Mouse (Mus musculus) brain, adult 2 months (tissue): ENCODE results near the gene Zfp367.
A peak's percentile ranks its signal among the peaks of the same experiment; 100 is the strongest.

ENCODE experiments used
- DNase-seq: peaks from one replicate; pipeline ENCODE4 v3.0.0; 2011; ENCODE audit warnings: low read depth, low spot score

Zfp367 gene

DNA sequence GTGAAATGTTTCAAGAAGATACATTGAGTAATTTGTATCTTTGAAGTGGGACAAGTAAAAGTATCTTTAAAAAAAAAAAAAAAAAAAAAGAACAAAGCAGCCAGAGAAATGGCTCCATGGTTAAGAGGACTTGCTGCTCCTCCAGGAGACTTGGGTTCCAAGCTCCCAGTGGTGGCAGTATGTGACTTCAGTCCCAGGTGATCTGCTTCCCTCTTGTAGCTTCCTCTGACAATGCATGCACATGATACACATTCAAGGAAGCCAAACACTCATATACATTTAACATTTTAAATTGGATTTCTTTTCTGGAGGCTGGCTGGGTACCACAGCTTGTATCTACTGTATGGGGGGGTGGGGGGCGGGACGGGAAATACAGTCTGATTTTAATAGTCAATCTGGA is 1.6 kb upstream of the Zfp367 start:
- DNase-seq, result no peak

DNA sequence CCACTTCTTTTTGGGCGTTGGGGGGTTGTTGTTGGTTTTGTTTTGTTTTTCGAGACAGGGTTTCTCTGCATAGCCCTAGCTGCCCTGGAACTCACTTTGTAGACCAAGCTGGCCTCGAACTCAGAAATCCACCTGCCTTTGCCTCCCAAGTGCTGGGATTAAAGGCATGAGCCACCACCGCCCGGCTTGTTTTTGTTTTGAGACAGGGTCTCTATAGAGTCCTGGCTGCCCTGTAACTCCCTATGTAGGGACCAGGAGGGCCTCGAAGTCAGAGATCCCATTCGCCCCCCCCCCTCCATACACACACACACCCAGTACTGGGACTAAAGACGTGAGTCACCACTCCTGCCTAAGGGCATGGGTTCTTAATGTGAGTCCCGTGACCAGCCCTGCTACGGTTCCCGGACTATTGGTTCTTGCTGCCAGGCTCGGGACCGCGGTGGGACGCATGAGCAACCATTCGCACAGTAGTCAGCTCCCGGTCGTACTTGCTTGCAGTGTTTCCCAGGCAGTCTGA is 807 bp upstream of the Zfp367 start:
- DNase-seq, result peak; percentile 37

DNA sequence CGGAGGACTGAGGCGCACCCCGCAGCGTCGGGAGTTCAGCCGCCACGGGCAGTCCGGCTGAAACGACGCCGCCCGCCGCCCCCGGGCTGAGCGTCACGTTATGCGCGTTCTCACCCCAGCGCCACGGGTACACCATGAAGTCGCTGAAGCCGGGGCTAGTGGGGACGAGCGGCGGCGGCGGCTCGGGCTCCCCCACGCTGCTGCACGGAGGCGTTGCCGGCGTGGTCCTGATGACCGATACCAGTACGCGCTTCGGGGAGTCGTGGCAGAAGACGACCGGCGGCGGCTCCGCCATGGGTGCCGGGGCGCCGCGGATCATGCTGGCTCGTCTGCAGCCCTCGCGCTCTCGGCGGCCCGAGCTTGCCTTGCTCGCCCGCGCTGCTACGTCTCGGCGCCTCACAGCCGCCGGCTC is 325 bp downstream of the Zfp367 start:
- DNase-seq, result peak; percentile 28

DNA sequence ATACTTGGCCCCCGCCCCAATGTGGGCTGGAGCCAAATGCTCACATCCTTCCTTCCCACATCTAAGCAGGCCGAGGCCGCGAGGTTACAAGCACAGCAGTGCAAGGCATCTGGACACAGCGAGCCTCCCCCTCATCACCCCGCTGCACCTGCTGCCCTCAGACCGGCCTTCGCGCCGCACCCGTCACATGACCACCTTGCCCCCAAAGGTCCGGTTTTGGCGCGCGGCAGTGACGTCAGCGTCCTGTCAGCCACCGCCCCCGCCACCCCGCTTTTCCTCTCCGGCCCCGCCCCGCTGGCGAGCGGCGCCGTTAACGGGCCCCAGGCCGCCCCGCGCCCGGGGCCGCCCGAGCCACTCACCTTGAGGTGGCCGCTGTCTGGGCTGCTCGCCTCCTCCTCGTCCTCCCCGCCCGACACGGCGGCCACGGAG is 747 bp downstream of the Zfp367 start:
- peak; percentile 86 for DNase-seq

DNA sequence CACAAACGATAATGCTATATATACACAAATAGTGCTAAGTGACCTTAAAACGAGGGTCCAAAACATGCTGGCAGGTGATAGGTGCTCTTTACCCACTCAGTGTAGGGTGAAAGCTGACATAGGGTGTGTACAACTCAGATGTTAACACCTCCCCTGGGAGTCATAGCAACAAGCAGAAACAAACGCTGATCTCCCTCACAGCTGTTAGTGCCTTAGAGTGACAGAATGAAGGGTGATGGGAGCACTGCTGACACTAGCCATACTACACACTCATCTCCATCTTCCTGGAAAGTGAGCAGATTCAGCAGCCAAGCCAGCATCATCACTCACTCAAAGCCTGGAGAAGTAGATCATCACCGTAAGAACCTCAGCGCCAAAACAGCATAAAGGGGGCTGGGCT is 2.9 kb downstream of the Zfp367 start:
- DNase-seq, result no peak

DNA sequence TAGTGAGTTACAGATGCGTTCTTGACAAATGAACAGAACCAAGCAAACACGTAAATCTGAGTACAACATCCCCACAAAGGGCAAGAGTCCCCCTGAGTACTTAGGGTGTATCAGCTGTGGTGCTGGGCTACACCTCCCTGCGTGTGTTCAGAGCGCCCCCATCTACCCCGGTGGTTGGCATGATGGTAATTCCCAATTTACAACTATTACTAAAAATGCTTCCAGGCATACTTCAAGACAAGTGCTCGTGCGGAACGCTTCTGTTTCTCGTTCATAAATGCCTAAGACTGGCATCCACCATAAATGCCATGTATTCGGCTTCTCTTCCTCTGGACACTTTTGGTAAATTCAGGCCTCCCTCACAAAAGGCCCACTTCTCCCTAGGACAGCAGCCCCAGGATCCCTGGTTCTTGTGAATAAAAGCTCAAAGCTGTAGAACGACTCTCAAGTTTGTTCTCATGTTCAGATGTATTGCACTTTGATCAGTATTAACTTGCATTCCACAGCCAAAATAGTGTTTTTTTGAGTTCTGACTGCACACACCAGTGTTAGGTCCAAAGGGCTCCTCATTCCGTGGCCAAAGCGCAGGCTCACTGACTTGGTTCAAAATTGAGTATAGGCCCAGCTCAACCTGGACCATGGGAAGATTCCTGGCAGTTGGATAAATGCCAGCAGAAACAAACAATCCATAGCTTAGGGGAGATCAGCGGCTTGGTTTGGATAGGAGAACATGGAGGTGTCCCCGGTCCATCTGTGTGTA is 23.2 kb downstream of the Zfp367 start:
- DNase-seq, result peak; percentile 55

DNA sequence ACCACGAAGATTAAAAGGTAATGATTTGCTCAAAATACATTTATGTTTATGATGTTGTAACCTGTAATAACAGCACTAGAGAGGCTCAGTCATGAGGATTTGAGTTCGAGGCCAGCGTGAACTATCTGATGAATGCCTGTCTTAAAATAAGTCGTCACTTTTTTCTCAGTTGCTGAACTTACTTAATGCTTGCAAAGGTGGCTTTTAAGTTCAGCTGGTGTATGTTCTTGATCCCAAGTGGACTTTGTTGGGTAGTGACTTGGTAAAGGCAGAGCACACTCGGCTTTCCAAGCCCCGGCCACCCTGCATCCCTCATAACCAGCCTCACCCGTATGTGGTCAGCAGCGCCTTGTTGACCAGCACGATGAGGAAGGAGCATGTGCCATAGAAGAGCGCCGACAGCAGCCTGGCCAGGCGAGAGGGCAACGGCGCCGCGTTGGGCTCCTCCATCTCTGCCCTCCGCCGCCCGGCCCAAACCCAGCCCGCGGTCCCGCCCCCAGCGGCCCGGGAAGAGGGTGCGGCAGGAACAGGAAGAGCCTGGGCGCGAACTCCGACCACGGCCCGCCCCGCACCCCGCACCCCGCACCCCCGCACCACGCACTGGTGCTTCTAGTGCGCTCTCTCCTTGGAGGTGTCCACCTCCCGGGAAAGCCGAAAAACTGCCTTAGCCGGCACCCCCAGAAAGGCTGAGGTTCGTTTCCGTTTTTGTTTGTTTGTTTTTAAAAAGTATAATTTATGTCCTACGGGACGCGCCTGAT is 24.0 kb downstream of the Zfp367 start, which contains the start of gene Slc35d2:
Gene Slc35d2, minus strand, starts transcription at position 511 of the 758 bp plus-strand sequence.
- no peak for DNase-seq

DNA sequence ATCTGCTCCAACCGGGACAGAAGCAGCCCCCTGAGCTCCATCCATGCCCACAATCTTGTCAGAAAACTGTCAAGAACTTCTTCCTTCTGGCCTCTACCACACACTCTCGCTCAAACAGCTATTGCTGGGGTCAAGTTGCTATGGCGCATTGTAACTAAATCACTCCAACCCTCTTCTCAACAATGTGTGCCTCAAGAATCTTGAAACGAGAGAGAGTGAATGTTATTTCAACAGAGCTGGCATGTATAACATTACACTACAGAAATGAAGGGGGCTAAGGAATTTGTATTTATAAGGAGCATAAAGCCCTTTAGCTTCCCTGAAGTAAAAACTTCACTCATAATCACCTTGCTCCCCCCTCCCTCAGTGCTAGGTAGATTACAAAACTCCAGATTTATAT is 26.7 kb downstream of the Zfp367 start:
- no peak for DNase-seq

DNA sequence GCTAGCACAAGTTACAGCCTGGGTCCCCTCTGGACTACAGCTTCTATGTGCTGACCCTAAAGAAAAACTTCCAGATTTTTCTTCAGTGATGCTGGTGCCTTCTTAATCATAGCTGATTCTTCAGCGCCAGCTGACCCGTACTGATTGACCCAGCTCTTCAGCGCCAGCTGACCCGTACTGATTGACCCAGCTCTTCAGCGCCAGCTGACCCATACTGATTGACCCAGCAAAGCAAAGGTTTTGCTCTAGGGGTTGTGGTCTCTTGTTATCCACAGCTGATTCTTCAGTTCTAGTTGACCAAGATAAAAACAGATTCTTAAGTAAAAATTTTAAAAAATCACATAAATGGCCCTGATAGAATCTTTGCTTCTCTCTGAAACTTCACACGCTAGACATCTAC is 28.1 kb downstream of the Zfp367 start:
- no peak for DNase-seq

DNA sequence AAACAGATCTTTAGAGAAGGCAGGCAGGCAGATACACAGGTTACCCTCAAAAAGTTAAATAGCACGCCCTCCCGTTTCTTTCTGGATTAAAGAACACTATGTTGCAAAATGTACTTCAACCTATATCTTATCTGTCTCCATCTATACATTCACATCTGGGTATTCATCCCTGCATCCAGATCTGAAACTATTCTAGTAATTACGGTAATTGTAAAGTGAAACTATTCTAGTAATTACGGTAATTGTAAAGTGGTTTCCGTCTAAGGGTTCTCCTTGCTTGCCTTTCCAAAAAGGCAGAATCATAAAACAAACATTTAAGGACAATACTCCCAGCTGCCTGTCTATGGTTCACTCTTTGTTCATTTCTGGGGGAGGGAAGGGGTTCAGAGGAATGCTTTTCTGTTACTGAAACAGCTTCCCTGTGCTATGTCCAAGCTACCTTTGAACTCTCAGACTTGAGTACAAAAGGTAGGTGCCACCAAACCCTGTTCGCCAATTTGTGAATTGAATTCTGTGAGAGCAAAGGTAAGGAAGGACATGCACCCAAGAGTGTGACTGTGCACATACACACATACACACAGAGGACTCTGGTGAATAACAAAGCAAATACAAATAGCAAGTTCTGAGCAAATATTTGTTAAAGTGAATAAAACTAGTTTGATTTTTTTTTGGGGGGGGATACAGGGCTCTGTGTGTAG is 29.4 kb downstream of the Zfp367 start:
- DNase-seq, result no peak

DNA sequence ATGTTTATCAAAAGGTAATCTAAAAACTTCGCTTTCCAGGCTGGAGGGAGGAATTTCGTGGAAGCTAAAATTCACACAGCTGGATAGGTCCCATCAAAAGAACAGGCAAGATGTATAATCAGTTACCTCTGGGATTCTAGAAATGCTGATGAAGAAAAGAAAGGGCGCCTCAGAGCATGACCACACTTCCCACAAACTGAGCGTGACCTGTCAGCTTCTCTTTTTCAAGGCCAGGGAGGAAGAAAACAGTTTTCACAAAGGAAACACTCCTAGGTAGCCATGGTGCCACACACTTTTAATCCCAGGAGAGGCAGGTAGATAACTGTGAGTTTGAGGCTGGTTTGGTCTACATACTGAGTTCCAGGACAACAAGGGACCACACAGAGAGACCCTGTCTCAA is 32.2 kb downstream of the Zfp367 start:
- DNase-seq, result no peak

DNA sequence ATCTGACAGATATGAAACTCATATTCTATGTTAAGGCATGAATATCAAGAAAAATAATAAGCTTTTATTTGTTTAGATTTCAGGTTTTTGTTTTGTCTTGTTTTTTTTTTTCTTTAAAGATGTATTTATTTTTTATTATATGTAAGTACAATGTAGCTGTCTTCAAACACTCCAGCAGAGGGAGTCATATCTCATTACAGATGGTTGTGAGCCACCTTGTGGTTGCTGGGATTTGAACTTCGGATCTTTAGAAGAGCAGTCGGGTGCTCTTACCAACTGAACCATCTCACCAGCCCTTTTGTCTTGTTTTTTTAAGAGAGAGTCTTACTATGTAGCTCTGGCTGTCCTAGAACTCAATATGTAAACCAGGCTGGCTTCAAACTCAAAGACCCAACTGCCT is 35.6 kb downstream of the Zfp367 start:
- no peak for DNase-seq

DNA sequence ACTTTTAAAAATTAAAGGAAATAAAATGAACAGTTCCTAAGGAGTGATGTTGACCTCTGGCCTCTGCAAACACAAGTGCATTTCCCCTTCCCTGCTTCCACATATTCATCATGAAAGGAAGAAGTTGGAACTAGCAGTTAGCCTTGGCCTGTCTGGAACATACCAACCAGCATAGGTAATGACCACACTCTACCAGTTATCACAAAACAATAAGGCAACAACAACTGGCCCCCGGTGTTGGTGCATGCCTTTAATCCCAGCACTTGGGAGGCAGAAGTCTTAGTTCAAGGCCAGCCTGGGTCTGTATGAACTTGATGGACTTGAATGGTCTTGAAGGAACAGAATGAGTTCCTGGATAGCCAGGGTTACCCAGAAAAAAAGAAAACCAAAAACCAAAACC is 42.6 kb downstream of the Zfp367 start:
- DNase-seq, result no peak

DNA sequence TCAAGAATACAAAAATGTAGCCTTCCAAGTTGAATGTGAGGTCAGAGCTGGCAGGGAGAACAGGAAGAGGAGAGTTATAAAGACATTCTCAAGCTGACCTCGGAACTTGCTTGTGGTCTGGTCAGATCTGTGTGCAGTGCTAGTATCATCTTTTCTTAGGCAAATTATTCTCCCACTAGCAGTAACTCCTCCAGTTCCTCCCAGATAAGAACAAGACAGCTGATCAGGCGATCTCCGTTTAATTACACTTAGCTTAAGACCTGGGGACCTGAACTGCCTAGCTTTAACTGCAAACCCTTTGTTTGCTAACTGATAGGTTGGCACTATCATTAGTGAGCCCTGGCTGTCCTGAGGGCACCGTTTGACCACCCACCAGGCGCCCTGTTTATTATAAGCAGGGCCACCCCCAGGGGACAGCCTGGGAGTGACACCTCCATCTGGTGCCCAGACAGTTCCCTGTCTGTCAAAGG is 44.6 kb downstream of the Zfp367 start:
- DNase-seq, result peak; percentile 6

DNA sequence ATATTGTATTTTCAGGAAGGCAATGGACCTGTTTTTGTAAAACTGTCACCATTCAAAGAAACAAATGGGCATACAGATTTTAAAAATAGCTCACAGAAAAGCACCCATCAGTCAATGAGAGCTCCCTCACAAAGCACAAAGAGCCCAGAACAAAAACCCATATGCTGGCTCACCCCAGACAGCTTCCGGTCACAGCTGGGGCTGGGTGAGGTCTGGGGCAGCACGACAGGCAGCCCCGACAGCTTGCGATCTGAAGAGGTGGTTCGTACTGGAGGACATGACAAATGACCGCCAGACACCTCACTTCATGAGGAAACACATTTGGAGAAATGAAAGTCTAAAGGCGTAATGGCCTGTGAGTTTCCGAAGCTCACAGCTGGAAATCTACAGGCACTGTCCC is 45.5 kb downstream of the Zfp367 start:
- DNase-seq, result no peak

DNA sequence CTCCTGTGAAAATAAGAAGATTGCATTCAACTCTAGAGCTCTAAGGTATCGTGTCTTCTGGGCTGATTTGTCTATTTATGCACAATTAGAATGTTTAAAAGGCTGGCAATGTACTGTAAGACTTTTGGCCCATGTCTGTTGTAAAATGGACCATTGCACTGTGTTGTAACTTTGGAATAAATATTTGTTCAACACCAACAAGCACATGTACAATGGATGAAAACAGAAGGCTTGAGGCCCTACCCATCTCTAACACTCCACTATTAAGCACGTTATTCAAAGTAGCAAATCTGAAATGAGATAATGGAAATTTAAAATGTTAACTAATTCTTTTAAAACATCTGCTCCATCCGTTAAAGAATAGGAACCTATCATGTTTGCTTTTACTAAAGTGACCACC is 45.9 kb downstream of the Zfp367 start:
- DNase-seq, result no peak

DNA sequence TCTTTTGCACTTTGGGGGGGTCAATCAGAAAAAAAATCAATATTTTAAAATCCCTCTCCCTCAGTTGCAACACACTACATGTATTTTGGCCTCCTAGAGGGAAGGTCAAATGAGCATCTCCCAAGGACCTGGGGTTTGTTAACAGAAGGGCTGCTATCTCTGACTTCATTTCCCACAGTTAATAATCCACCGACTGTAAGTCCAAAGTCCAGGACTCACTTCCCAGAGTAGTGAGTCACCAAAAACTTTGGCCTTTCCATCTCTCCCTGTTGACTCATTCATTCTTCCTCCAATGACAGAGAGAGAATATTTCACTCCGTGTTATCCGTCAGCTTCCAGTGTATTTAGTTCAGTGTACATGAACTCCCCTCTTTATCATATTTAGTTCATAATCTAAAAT is 47.3 kb downstream of the Zfp367 start:
- DNase-seq, result no peak

DNA sequence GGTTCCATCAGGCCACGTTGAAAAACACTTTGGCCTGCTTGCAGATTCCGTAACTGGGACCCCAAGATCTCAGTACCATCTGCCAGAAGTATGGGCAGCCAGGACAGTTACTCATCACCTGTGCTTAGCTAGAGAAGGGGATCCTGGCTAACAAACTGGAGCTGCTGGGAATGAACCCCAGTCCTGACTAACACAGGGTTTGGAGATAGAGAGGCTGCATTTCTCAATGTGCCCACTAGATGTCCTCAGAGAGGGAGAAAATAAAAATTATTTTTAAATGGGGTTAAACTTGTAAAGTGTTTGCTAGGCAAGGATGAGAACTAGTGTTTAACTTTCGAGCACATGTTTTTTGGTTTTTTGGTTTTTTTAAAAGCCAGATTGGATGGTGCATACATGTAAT is 52.8 kb downstream of the Zfp367 start:
- peak; percentile 43 for DNase-seq

DNA sequence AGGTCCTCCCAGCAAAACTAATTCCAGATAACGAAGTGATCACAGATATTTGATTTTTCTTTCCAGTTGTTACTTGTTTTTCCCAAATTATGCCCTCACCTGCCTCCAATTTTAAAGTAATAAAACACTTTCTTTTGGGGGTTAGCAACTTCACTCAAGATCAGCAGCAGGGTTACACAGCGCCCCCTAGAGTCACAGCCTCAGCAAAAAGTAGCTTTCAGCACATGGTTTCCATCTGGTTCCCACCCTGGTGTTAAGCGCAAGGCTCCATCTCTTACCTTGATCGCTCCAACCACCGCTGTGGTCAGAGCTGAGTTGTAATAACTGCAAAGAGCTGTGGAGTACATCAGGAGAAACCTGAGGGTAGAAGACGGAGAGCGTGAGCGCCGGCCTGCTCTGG is 54.0 kb downstream of the Zfp367 start:
- DNase-seq, result peak; percentile 31

DNA sequence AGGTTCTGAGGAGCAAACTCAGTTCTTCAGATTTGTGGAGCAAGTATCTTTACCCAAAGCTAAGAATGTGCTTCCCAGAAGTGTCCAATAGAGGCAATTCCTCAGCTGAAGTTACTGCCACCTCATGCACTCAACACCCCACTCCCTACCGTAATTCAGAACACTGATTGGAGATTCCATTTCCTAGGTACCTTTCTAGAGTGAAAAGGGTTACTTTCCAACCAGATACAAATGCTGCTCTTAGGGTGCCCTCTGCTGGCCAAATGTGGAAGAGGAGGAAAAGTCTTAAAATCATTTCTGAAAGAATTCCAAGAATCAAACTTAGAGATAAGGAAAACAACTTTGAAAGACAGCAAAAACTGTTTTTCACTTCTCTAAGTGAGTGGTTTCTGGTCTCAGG is 59.7 kb downstream of the Zfp367 start:
- peak; percentile 74 for DNase-seq

DNA sequence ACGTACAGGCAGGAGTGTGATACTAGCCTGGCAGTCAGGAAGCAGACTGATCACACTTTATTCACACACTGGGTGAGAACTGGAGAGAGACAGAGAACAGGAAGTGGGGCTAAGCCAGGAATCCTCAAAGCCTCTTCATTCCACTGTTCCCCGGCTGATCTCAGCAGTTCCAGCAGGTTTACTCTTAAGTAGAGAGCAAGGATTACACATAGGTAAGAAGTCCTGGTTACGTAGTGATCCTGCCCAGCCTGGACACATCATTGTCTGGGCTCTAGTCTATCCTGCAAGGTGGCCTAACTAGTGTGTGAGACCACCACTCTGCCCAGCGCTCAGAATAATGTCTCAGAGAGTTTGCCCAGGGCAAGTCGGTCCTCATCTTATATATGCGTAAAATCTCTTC is 60.2 kb downstream of the Zfp367 start:
- DNase-seq, result peak; percentile 4

DNA sequence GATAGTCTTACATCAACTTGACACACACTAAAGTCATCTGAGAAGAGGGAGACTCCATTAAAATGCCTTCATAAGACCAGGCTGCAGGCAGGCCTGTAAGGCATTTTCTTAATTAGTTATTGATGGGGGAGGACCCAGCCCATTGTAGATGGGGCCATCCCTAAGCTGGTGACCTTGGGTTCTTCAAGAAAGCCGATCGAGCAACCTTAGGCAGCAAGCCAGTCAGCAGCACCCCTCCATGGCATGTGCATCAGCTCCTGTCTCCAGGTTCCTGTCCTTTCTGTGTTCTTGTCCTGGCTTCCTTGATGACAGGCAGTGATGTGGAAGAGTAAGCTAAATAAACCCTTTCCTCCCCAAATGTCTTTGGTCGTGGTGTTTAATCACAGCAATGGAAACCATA is 60.9 kb downstream of the Zfp367 start:
- no peak for DNase-seq
